Comparison of ENCODE assay signal across 22 mouse cellular contexts in genomic region chr10:44368596-44368995, GRCm38 (mm10).
DNase-seq lines count a peak whose midpoint lies in the region; ATAC-seq and TF ChIP-seq lines count a peak whose summit lies in the region.
"Had no signal": no experiment of that assay in that cellular context is flagged by ENCODE, and none has a peak within 500 bp of the region (broad histone marks: within the 10 kb centered on the region; RNA-seq: fewer than 3 reads in every experiment).

No protein-coding gene starts in this region.

- H3K9ac ChIP-seq in lung, embryonic 14.5 days, result no peak overlapping the region
- no peak overlapping the region for H3K9ac ChIP-seq in lung, postnatal 0 days (replicated peaks; ENCODE audit: low read depth)
- H3K9ac ChIP-seq in CH12.LX (ENCODE audit: insufficient read depth, low read depth), result no peak overlapping the region
- no peak overlapping the region for H3K9ac ChIP-seq in ES-E14 (ENCODE audit: insufficient read depth, low read depth, low read length, poor library complexity, severe bottlenecking)
- no peak overlapping the region for H3K9ac ChIP-seq in intestine, embryonic 16.5 days (ENCODE audit: low read depth, low read length)
- H3K9ac ChIP-seq: embryonic facial prominence, embryonic 13.5 days; forebrain, embryonic 12.5 days; heart, embryonic 15.5 days; hindbrain, embryonic 14.5 days had no signal

- no peaks in the 10 kb centered on the region for H3K4me1 ChIP-seq in lung, embryonic 14.5 days (ENCODE audit: insufficient read depth)
- no peaks in the 10 kb centered on the region; the same call in 1 of the 2 replicates for H3K4me1 ChIP-seq in lung, postnatal 0 days (ENCODE audit: insufficient read depth, low read depth, low read length)
- H3K4me1 ChIP-seq in CH12.LX (ENCODE audit: control insufficient read depth in 1 of 2, insufficient read depth in 2 of 2), result peaks cover 22 to 46% of the 10 kb centered on the region in 2 experiments
- H3K4me1 ChIP-seq in ES-E14 (ENCODE audit: control insufficient read depth in 2 of 2, insufficient read depth in 2 of 2, low read length in 2 of 2, poor library complexity in 1 of 2), result peaks cover 14 to 20% of the 10 kb centered on the region in 2 experiments; a peak in 3 of 4 replicates
- H3K4me1 ChIP-seq in intestine, embryonic 16.5 days (ENCODE audit: control insufficient read depth, insufficient read depth, low read length), result no peaks in the 10 kb centered on the region
- H3K4me1 ChIP-seq: embryonic facial prominence, embryonic 13.5 days; forebrain, embryonic 12.5 days; heart, embryonic 15.5 days had no signal

- no peak for ATAC-seq in lung, embryonic 14.5 days (ENCODE audit: insufficient read depth)
- no peak for ATAC-seq in lung, postnatal 0 days
- ATAC-seq in intestine, embryonic 16.5 days, result no peak
- ATAC-seq: forebrain, embryonic 16.5 days; inflammation-experienced regulatory T-cells, adult 6 months had no signal

- in situ Hi-C loops in CH12.LX (cut with MboI; ENCODE audit: low pct_ligation_motif_present, low pct_unique_long_range_greater_than_20kb, low sequenced_read_pairs), result no loop called here
- in situ Hi-C loops in ES-E14 (cut with MboI; ENCODE audit: low sequenced_read_pairs in 2 of 2, unreplicated experiment in 2 of 2), result no loop called here

- H3K4me3 ChIP-seq in lung, embryonic 14.5 days (ENCODE audit: low read depth, low read length), result no peak overlapping the region
- H3K4me3 ChIP-seq in lung, postnatal 0 days (ENCODE audit: low read depth, low read length), result no peak overlapping the region
- H3K4me3 ChIP-seq in CH12.LX (replicated peaks in 1 of 3; ENCODE audit: low read depth in 2 of 3, low read length in 2 of 3, poor library complexity in 1 of 3) (peak overlapping the region in 1 of 3 experiments; percentile 2), ES-E14 (ENCODE audit: insufficient read depth in 1 of 2, low read depth in 1 of 2, low read length in 2 of 2, poor library complexity in 1 of 2, severe bottlenecking in 1 of 2) (no peak overlapping the region)
- no peak overlapping the region for H3K4me3 ChIP-seq in intestine, embryonic 16.5 days (ENCODE audit: low read length)
- H3K4me3 ChIP-seq: embryonic facial prominence, embryonic 13.5 days; forebrain, embryonic 12.5 days; heart, adult 2 months; heart, embryonic 15.5 days had no signal

- TF ChIP-seq RAD21 in CH12.LX (IDR thresholded peaks at IDR 0.05; ENCODE audit: low read depth, low read length), result no peak; the same call in 1 of the 2 replicates

- no peak for TF ChIP-seq POLR2A in CH12.LX (IDR thresholded peaks at IDR 0.05; ENCODE audit: low read depth, low read length)

- no peak for TF ChIP-seq CTCF in lung, embryonic 14.5 days (IDR thresholded peaks at IDR 0.05; ENCODE audit: low read depth)
- TF ChIP-seq CTCF in lung, postnatal 0 days (IDR thresholded peaks at IDR 0.05), result no peak
- TF ChIP-seq CTCF in CH12.LX (conservative IDR thresholded peaks at IDR 0.05 in 1 of 2, IDR thresholded peaks at IDR 0.05 in 1 of 2; ENCODE audit: low read depth in 2 of 2, low read length in 2 of 2), result no peak

- no peak overlapping the region for H3K27ac ChIP-seq in lung, embryonic 14.5 days (ENCODE audit: low read depth)
- no peak overlapping the region for H3K27ac ChIP-seq in lung, postnatal 0 days (ENCODE audit: low read length)
- H3K27ac ChIP-seq in CH12.LX (ENCODE audit: insufficient read depth, low read depth), result peak overlapping the region; percentile 27; the same call in 1 of the 2 replicates
- H3K27ac ChIP-seq in ES-E14 (ENCODE audit: insufficient read depth, low read depth, low read length, poor library complexity, severe bottlenecking), result no peak overlapping the region; the same call in 1 of the 2 replicates
- no peak overlapping the region for H3K27ac ChIP-seq in intestine, embryonic 16.5 days (ENCODE audit: low read length)
- H3K27ac ChIP-seq: embryonic facial prominence, embryonic 13.5 days; forebrain, embryonic 12.5 days; heart, adult 2 months; heart, embryonic 15.5 days; hindbrain, embryonic 14.5 days had no signal

- H3K4me2 ChIP-seq in lung, embryonic 14.5 days, result no peak overlapping the region
- H3K4me2 ChIP-seq in lung, postnatal 0 days (replicated peaks; ENCODE audit: low read depth, low read length), result no peak overlapping the region
- H3K4me2 ChIP-seq in CH12.LX (ENCODE audit: insufficient read depth, low read depth, poor library complexity, severe bottlenecking), result 0 out of 2 replicates have a peak overlapping the region, but pooled peaks have one; percentile 21
- no peak overlapping the region for H3K4me2 ChIP-seq in intestine, embryonic 16.5 days (ENCODE audit: low read depth, low read length)
- H3K4me2 ChIP-seq: embryonic facial prominence, embryonic 13.5 days; forebrain, embryonic 12.5 days; heart, embryonic 11.5 days; heart, embryonic 15.5 days; hindbrain, embryonic 14.5 days had no signal

- no peaks in the 10 kb centered on the region for H3K27me3 ChIP-seq in lung, embryonic 14.5 days (ENCODE audit: insufficient read depth, low read length)
- no peaks in the 10 kb centered on the region for H3K27me3 ChIP-seq in lung, postnatal 0 days (replicated peaks; ENCODE audit: insufficient read depth, low read length)
- no peaks in the 10 kb centered on the region for H3K27me3 ChIP-seq in CH12.LX (replicated peaks)
- H3K27me3 ChIP-seq in intestine, embryonic 16.5 days (replicated peaks; ENCODE audit: control insufficient read depth, insufficient read depth, low read length), result no peaks in the 10 kb centered on the region
- H3K27me3 ChIP-seq: embryonic facial prominence, embryonic 13.5 days; forebrain, embryonic 12.5 days; heart, embryonic 15.5 days had no signal

- H3K79me2 ChIP-seq in CH12.LX (replicated peaks; ENCODE audit: control insufficient read depth, extremely low read depth, insufficient read depth, poor library complexity, severe bottlenecking), result no peaks in the 10 kb centered on the region

- no peaks in the 10 kb centered on the region for H3K36me3 ChIP-seq in lung, embryonic 14.5 days (ENCODE audit: insufficient read depth)
- H3K36me3 ChIP-seq in lung, postnatal 0 days (ENCODE audit: insufficient read depth, low read length), result no peaks in the 10 kb centered on the region
- H3K36me3 ChIP-seq in CH12.LX (replicated peaks in 1 of 2; ENCODE audit: control insufficient read depth in 1 of 2, insufficient read depth in 1 of 2, low read length in 1 of 2), result peaks cover 0 to 9% of the 10 kb centered on the region in 2 experiments
- no peaks in the 10 kb centered on the region for H3K36me3 ChIP-seq in ES-E14 (ENCODE audit: control insufficient read depth, insufficient read depth, low read length, poor library complexity, severe bottlenecking)
- no peaks in the 10 kb centered on the region for H3K36me3 ChIP-seq in intestine, embryonic 16.5 days (ENCODE audit: control insufficient read depth, insufficient read depth, low read length)
- H3K36me3 ChIP-seq: embryonic facial prominence, embryonic 13.5 days; forebrain, embryonic 12.5 days; heart, embryonic 15.5 days had no signal

- DNase-seq in lung, embryonic 14.5 days, result peak; percentile 35
- DNase-seq in lung, postnatal 0 days (ENCODE audit: low spot score), result no peak
- no peak for DNase-seq in CH12.LX (ENCODE audit: extremely low read depth)
- DNase-seq in ES-E14 (ENCODE audit: low read depth, low spot score), result peak; percentile 56
- DNase-seq in induced T-regulatory cell, adult 2 months (ENCODE audit: low read depth), result peak; percentile 69
- no peak for DNase-seq in thymus, postnatal 36 days
- DNase-seq in layer of hippocampus, postnatal 25 days (ENCODE audit: extremely low spot score in 1 of 2, low spot score in 1 of 2), result no peak
- DNase-seq: adrenal gland, postnatal 25 days; cerebellum, adult 18-20 months; cerebellum, adult 9-11 months; cerebellum, postnatal 36 days; gastrocnemius, postnatal 14 days; heart, adult 2 months; heart, postnatal 14 days had no signal

- WGBS in lung, embryonic 14.5 days, result 38% methylated on average over 12 of the region's 13 CpGs
- 42% methylated on average over 12 of the region's 13 CpGs for WGBS in lung, postnatal 0 days
- 61% methylated on average over 12 of the region's 13 CpGs for WGBS in intestine, embryonic 16.5 days

- TF ChIP-seq EP300 in lung, postnatal 0 days (IDR thresholded peaks at IDR 0.05), result no peak
- peak; percentile 52; the same call in 1 of the 2 replicates for TF ChIP-seq EP300 in CH12.LX (IDR thresholded peaks at IDR 0.05; ENCODE audit: low read length)

- no peaks in the 10 kb centered on the region for H3K9me3 ChIP-seq in lung, embryonic 14.5 days (ENCODE audit: low read depth, low read length)
- no peaks in the 10 kb centered on the region for H3K9me3 ChIP-seq in lung, postnatal 0 days (ENCODE audit: low read length)
- no peaks in the 10 kb centered on the region for H3K9me3 ChIP-seq in CH12.LX (replicated peaks; ENCODE audit: low read length)
- H3K9me3 ChIP-seq in ES-E14 (ENCODE audit: control insufficient read depth, insufficient read depth, low read depth, low read length), result no peaks in the 10 kb centered on the region
- H3K9me3 ChIP-seq in intestine, embryonic 16.5 days (ENCODE audit: control insufficient read depth, low read length), result no peaks in the 10 kb centered on the region
- H3K9me3 ChIP-seq: embryonic facial prominence, embryonic 13.5 days; forebrain, embryonic 12.5 days; heart, embryonic 15.5 days had no signal

- dilution Hi-C loops in CH12.LX (cut with MboI; ENCODE audit: extremely low pct_ligation_motif_present, extremely low pct_unique_long_range_greater_than_20kb, low sequenced_read_pairs), result no loop called here

TF ChIP-seq in CH12.LX, 34 proteins besides CTCF, POLR2A, EP300 and RAD21 (continues in another document):
- TF ChIP-seq USF1 (IDR thresholded peaks at IDR 0.05; ENCODE audit: low read depth, low read length) (no peak), E2F4 (IDR thresholded peaks at IDR 0.05; ENCODE audit: insufficient replicate concordance, low read depth, low read length) (peak; percentile 38; the same call in 1 of the 2 replicates), SMC3 (IDR thresholded peaks at IDR 0.05; ENCODE audit: low read depth, low read length) (no peak; the same call in 1 of the 2 replicates), MAX (IDR thresholded peaks at IDR 0.05; ENCODE audit: low read length) (no peak), POLR2AphosphoS2 (IDR thresholded peaks at IDR 0.05; ENCODE audit: low read depth, low read length) (no peak), TCF12 (IDR thresholded peaks at IDR 0.05; ENCODE audit: low read depth, low read length) (peak; percentile 59), ZC3H11A (IDR thresholded peaks at IDR 0.05; ENCODE audit: low read depth, low read length) (no peak)

TF ChIP-seq in ES-E14, 5 proteins besides CTCF, POLR2A, EP300 and RAD21:
- TF ChIP-seq ZNF384 (IDR thresholded peaks at IDR 0.05; ENCODE audit: low read depth, low read length), result no peak

Comparison
In these comparisons a context has a peak if more than half of its experiments do, and no peak if none do; other contexts are left out.
1. DNase-seq: peak in lung, embryonic 14.5 days (single experiment), ES-E14 (single experiment) and induced T-regulatory cell, adult 2 months (single experiment); none in lung, postnatal 0 days (single experiment), CH12.LX (single experiment), thymus, postnatal 36 days (0 of 2) and layer of hippocampus, postnatal 25 days (0 of 2).